Mouse (Mus musculus) testis, adult 2 months (tissue): ENCODE data around the gene Nfrkb.

Experiments
- CTCF ChIP-seq: fragments of 200-500 bp; IDR thresholded peaks from 2 replicates; pipeline ENCODE4 v1.5.1; 2012; ENCODE audit warnings: low read depth, mild to moderate bottlenecking, inconsistent platforms, low read length, moderate library complexity; ENCODE audit not compliant: control insufficient read depth, insufficient read depth, insufficient replicate concordance
- POLR2A ChIP-seq: fragments of 200-500 bp; IDR thresholded peaks from 2 replicates; pipeline ENCODE4 v1.6.1; 2012; ENCODE audit warnings: low read depth, mild to moderate bottlenecking, inconsistent platforms, low read length, moderate library complexity; ENCODE audit not compliant: control insufficient read depth

DNA sequence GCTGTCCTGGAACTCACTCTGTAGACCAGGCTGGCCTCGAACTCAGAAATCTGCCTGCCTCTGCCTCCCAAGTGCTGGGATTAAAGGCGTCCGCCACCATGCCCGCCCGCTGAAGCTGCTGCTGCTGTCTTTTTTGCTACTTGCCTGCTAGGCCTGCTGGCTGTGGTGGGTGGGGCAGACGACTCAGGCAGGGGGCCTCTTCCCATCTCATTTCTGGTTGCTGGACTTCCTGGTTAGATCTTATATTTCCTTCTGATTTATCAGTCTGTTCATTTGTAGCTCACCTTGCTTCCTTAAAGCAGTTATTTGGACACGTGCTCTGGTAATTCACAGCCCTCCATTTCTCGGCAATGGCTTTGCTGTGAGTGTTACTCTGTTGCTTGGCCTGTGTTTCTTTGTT, 49.4 kb downstream of the Nfrkb start:
- TF ChIP-seq POLR2A (no peak), CTCF (no peak)
